In genomic region chr13:63231702-63232070, GRCm38 (mm10) we compare ENCODE assay signal across 9 mouse cellular contexts.
DNase-seq lines count a peak whose midpoint lies in the region; ATAC-seq and TF ChIP-seq lines count a peak whose summit lies in the region.
"Had no signal": no experiment of that assay in that cellular context is flagged by ENCODE, and none has a peak within 500 bp of the region (broad histone marks: within the 10 kb centered on the region; RNA-seq: fewer than 3 reads in every experiment).

No protein-coding gene starts in this region.

- no peaks in the 10 kb centered on the region for H3K9me3 ChIP-seq in lung, embryonic 14.5 days (ENCODE audit: low read depth, low read length)
- H3K9me3 ChIP-seq in embryonic facial prominence, embryonic 15.5 days (replicated peaks): no peaks in the 10 kb centered on the region
- no peaks in the 10 kb centered on the region for H3K9me3 ChIP-seq in intestine, postnatal 0 days (ENCODE audit: control insufficient read depth)
- no peaks in the 10 kb centered on the region for H3K9me3 ChIP-seq in neural tube, embryonic 15.5 days (replicated peaks)

- WGBS in lung, embryonic 14.5 days: 19% methylated on average over 3 of the region's 3 CpGs
- 17% methylated on average over 3 of the region's 3 CpGs for WGBS in embryonic facial prominence, embryonic 15.5 days
- WGBS in intestine, postnatal 0 days: 15% methylated on average over 3 of the region's 3 CpGs
- WGBS in neural tube, embryonic 15.5 days: 26% methylated on average over 3 of the region's 3 CpGs

- H3K4me2 ChIP-seq in lung, embryonic 14.5 days: no peak overlapping the region
- no peak overlapping the region for H3K4me2 ChIP-seq in embryonic facial prominence, embryonic 15.5 days (replicated peaks)
- H3K4me2 ChIP-seq in intestine, postnatal 0 days (replicated peaks; ENCODE audit: low read depth): no peak overlapping the region
- no peak overlapping the region for H3K4me2 ChIP-seq in neural tube, embryonic 15.5 days

- H3K27ac ChIP-seq in lung, embryonic 14.5 days (ENCODE audit: low read depth): peak overlapping the region; percentile 74
- H3K27ac ChIP-seq in embryonic facial prominence, embryonic 15.5 days (replicated peaks): peak overlapping the region; percentile 61; the same call in 1 of the 2 replicates
- H3K27ac ChIP-seq in intestine, postnatal 0 days (ENCODE audit: low read depth, low read length): peak overlapping the region; percentile 54
- H3K27ac ChIP-seq in neural tube, embryonic 15.5 days (replicated peaks): no peak overlapping the region

- no peaks in the 10 kb centered on the region for H3K36me3 ChIP-seq in lung, embryonic 14.5 days (ENCODE audit: insufficient read depth)
- H3K36me3 ChIP-seq in embryonic facial prominence, embryonic 15.5 days: no peaks in the 10 kb centered on the region
- H3K36me3 ChIP-seq in intestine, postnatal 0 days (ENCODE audit: control insufficient read depth, insufficient read depth): no peaks in the 10 kb centered on the region
- no peaks in the 10 kb centered on the region for H3K36me3 ChIP-seq in neural tube, embryonic 15.5 days

- H3K4me3 ChIP-seq in lung, embryonic 14.5 days (ENCODE audit: low read depth, low read length): no peak overlapping the region
- H3K4me3 ChIP-seq in embryonic facial prominence, embryonic 15.5 days (replicated peaks): no peak overlapping the region
- no peak overlapping the region for H3K4me3 ChIP-seq in intestine, postnatal 0 days (ENCODE audit: low read depth, low read length)
- H3K4me3 ChIP-seq in neural tube, embryonic 15.5 days (replicated peaks): no peak overlapping the region
- H3K4me3 ChIP-seq: erythroblast, embryonic 14.5 days had no signal

- H3K9ac ChIP-seq in lung, embryonic 14.5 days: no peak overlapping the region
- no peak overlapping the region for H3K9ac ChIP-seq in embryonic facial prominence, embryonic 15.5 days
- no peak overlapping the region for H3K9ac ChIP-seq in intestine, postnatal 0 days (ENCODE audit: low read depth, low read length)
- no peak overlapping the region for H3K9ac ChIP-seq in neural tube, embryonic 15.5 days (replicated peaks)

- DNase-seq in lung, embryonic 14.5 days: no peak
- no peak for DNase-seq in lung, adult 18-20 months
- DNase-seq in adrenal gland, postnatal 4 days (ENCODE audit: low spot score in 2 of 2): no peak
- DNase-seq in adrenal gland, adult 2 months: no peak
- no peak for DNase-seq in natural killer cell, adult 2 months (ENCODE audit: low spot score in 2 of 2)

- no peaks in the 10 kb centered on the region for H3K27me3 ChIP-seq in lung, embryonic 14.5 days (ENCODE audit: insufficient read depth, low read length)
- H3K27me3 ChIP-seq in embryonic facial prominence, embryonic 15.5 days: no peaks in the 10 kb centered on the region
- no peaks in the 10 kb centered on the region for H3K27me3 ChIP-seq in intestine, postnatal 0 days (replicated peaks; ENCODE audit: control insufficient read depth, insufficient read depth, low read length)
- H3K27me3 ChIP-seq in neural tube, embryonic 15.5 days (replicated peaks): no peaks in the 10 kb centered on the region

- TF ChIP-seq CTCF in lung, embryonic 14.5 days (IDR thresholded peaks at IDR 0.05; ENCODE audit: low read depth): no peak
- no peak for TF ChIP-seq CTCF in intestine, postnatal 0 days (IDR thresholded peaks at IDR 0.05; ENCODE audit: low read depth)

- peaks cover 14% of the 10 kb centered on the region for H3K4me1 ChIP-seq in lung, embryonic 14.5 days (ENCODE audit: insufficient read depth)
- peaks cover 15% of the 10 kb centered on the region for H3K4me1 ChIP-seq in embryonic facial prominence, embryonic 15.5 days
- H3K4me1 ChIP-seq in intestine, postnatal 0 days (replicated peaks; ENCODE audit: control insufficient read depth, insufficient read depth, low read length): no peaks in the 10 kb centered on the region; the same call in 1 of the 2 replicates
- peaks cover 7% of the 10 kb centered on the region; the same call in 1 of the 2 replicates for H3K4me1 ChIP-seq in neural tube, embryonic 15.5 days

- ATAC-seq in lung, embryonic 14.5 days (ENCODE audit: insufficient read depth): peak; percentile 58
- ATAC-seq in embryonic facial prominence, embryonic 15.5 days (ENCODE audit: insufficient number of reproducible peaks, low FRiP score, low TSS enrichment, low read depth): peak; percentile 58; the same call in 1 of the 2 replicates
- peak; percentile 32; the same call in 1 of the 2 replicates for ATAC-seq in intestine, postnatal 0 days
- 0 out of 2 replicates have a peak, but pooled peaks have one; percentile 24 for ATAC-seq in neural tube, embryonic 15.5 days (ENCODE audit: low FRiP score)
